7 mouse cellular contexts compared by ENCODE assay signal in genomic region chr13:3633895-3634811, GRCm38 (mm10). TPM values are rescaled to one million over a fixed set of nuclear protein-coding genes. Genes with fewer than 3 reads are reported as not detected.
DNase-seq lines count a peak whose midpoint lies in the region; ATAC-seq and TF ChIP-seq lines count a peak whose summit lies in the region.

Asb13 (plus strand) TSS chr13:3634032.

- H3K4me1 ChIP-seq in embryonic facial prominence, embryonic 12.5 days, result no peaks in the 10 kb centered on the region; the same call in 1 of the 2 replicates
- no peaks in the 10 kb centered on the region for H3K4me1 ChIP-seq in limb, embryonic 11.5 days (ENCODE audit: control insufficient read depth, insufficient read depth, low read length)
- H3K4me1 ChIP-seq in midbrain, embryonic 13.5 days (replicated peaks), result peaks cover 3% of the 10 kb centered on the region; the same call in 1 of the 2 replicates
- peaks cover 2% of the 10 kb centered on the region; the same call in 1 of the 2 replicates for H3K4me1 ChIP-seq in small intestine, adult 2 months (ENCODE audit: control insufficient read depth, insufficient read depth, insufficient read length, low read length)

- peak; percentile 13; the same call in 1 of the 2 replicates for TF ChIP-seq CTCF in small intestine, adult 2 months (IDR thresholded peaks at IDR 0.05; ENCODE audit: extremely low read depth, insufficient read length, insufficient replicate concordance, low read depth, low read length)

- DNase-seq in adrenal gland, postnatal 25 days, result peak; percentile 90
- DNase-seq in heart, adult 11 months, result peak; percentile 99
- DNase-seq in kidney, adult 18-20 months, result peak; percentile 90
- peak; percentile 86 for DNase-seq in limb, embryonic 11.5 days (ENCODE audit: low spot score)

- H3K4me3 ChIP-seq in embryonic facial prominence, embryonic 12.5 days, result peak within 1 kb of the TSS; percentile 61
- peak within 1 kb of the TSS; percentile 74 for H3K4me3 ChIP-seq in limb, embryonic 11.5 days (ENCODE audit: low read depth, low read length)
- H3K4me3 ChIP-seq in midbrain, embryonic 13.5 days (replicated peaks), result peak within 1 kb of the TSS; percentile 72
- H3K4me3 ChIP-seq in small intestine, adult 2 months (ENCODE audit: low read depth, low read length), result peak within 1 kb of the TSS; percentile 88

- H3K27ac ChIP-seq in embryonic facial prominence, embryonic 12.5 days, result no peak within 1 kb of the TSS
- H3K27ac ChIP-seq in limb, embryonic 11.5 days (replicated peaks; ENCODE audit: low read depth, low read length), result no peak within 1 kb of the TSS
- H3K27ac ChIP-seq in midbrain, embryonic 13.5 days, result peak within 1 kb of the TSS; percentile 51; the same call in 1 of the 2 replicates
- peak within 1 kb of the TSS; percentile 32; the same call in 1 of the 2 replicates for H3K27ac ChIP-seq in small intestine, adult 2 months (ENCODE audit: insufficient read depth, low read depth, low read length)

- H3K9me3 ChIP-seq in embryonic facial prominence, embryonic 12.5 days, result no peaks in the 10 kb centered on the region
- H3K9me3 ChIP-seq in limb, embryonic 11.5 days (ENCODE audit: control insufficient read depth, low read length), result no peaks in the 10 kb centered on the region
- H3K9me3 ChIP-seq in midbrain, embryonic 13.5 days, result peaks cover 4% of the 10 kb centered on the region; the same call in 1 of the 2 replicates

- TF ChIP-seq POLR2A in small intestine, adult 2 months (IDR thresholded peaks at IDR 0.05; ENCODE audit: low read depth, low read length), result peak; percentile 95

- ATAC-seq in embryonic facial prominence, embryonic 12.5 days (ENCODE audit: insufficient number of reproducible peaks, insufficient read depth, low FRiP score, low TSS enrichment), result peak; percentile 87
- peak; percentile 92 for ATAC-seq in limb, embryonic 11.5 days (ENCODE audit: insufficient number of reproducible peaks, low FRiP score, low TSS enrichment, low read depth)
- peak; percentile 96 for ATAC-seq in midbrain, embryonic 13.5 days

- peak within 1 kb of the TSS; percentile 64 for H3K4me2 ChIP-seq in embryonic facial prominence, embryonic 12.5 days (replicated peaks)
- H3K4me2 ChIP-seq in limb, embryonic 11.5 days (ENCODE audit: low read depth, severe bottlenecking), result peak within 1 kb of the TSS; percentile 58
- peak within 1 kb of the TSS; percentile 72 for H3K4me2 ChIP-seq in midbrain, embryonic 13.5 days (replicated peaks)

- no peaks in the 10 kb centered on the region for H3K27me3 ChIP-seq in embryonic facial prominence, embryonic 12.5 days
- H3K27me3 ChIP-seq in limb, embryonic 11.5 days (ENCODE audit: control insufficient read depth, insufficient read depth, low read length), result no peaks in the 10 kb centered on the region
- H3K27me3 ChIP-seq in midbrain, embryonic 13.5 days, result peaks cover 8% of the 10 kb centered on the region
- no peaks in the 10 kb centered on the region for H3K27me3 ChIP-seq in small intestine, adult 2 months (ENCODE audit: control insufficient read depth, insufficient read depth, low read length)

- H3K36me3 ChIP-seq in embryonic facial prominence, embryonic 12.5 days, result no peaks in the 10 kb centered on the region
- H3K36me3 ChIP-seq in limb, embryonic 11.5 days (ENCODE audit: control insufficient read depth, insufficient read depth, low read length), result no peaks in the 10 kb centered on the region
- H3K36me3 ChIP-seq in midbrain, embryonic 13.5 days, result no peaks in the 10 kb centered on the region
- H3K36me3 ChIP-seq in small intestine, adult 2 months (ENCODE audit: control insufficient read depth, insufficient read depth, low read length), result no peaks in the 10 kb centered on the region

- peak within 1 kb of the TSS; percentile 72 for H3K9ac ChIP-seq in embryonic facial prominence, embryonic 12.5 days
- peak within 1 kb of the TSS; percentile 72 for H3K9ac ChIP-seq in limb, embryonic 11.5 days (ENCODE audit: low read length)
- peak within 1 kb of the TSS; percentile 83 for H3K9ac ChIP-seq in midbrain, embryonic 13.5 days (replicated peaks)

- under 1% methylated on average over 47 of the region's 47 CpGs for WGBS in embryonic facial prominence, embryonic 12.5 days
- under 1% methylated on average over 47 of the region's 47 CpGs for WGBS in limb, embryonic 11.5 days
- under 1% methylated on average over 47 of the region's 47 CpGs for WGBS in midbrain, embryonic 13.5 days
- WGBS in small intestine, adult 2 months, result under 1% methylated on average over 47 of the region's 47 CpGs

RNA-seq across cellular contexts. Expression of gene Asb13, which starts in this region (rescaled TPM):
- 11.9 and 15.8 TPM in 2 replicates for total RNA-seq in adrenal gland, postnatal 25 days (2021)
- polyA plus RNA-seq in embryonic facial prominence, embryonic 12.5 days (2016; fragmentation: Nextera tagmentation; extraction: Ambion mirVana), result 11.2 and 13.2 TPM in 2 replicates
- polyA plus RNA-seq in limb, embryonic 11.5 days (2014; fragmentation: Nextera tagmentation; extraction: Ambion mirVana), result 13.2 and 14.8 TPM in 2 replicates
- polyA plus RNA-seq in midbrain, embryonic 13.5 days (2015; fragmentation: Nextera tagmentation; extraction: Ambion mirVana), result 12.6 and 16.2 TPM in 2 replicates
- 6.7 and 15.9 TPM in 2 replicates for polyA plus RNA-seq in small intestine, adult 2 months (2012; rRNA removed)

Comparison
In these comparisons a context has a peak if more than half of its experiments do, and no peak if none do; other contexts are left out.
1. H3K27ac ChIP-seq: peak in midbrain, embryonic 13.5 days (single experiment) and small intestine, adult 2 months (single experiment); none in embryonic facial prominence, embryonic 12.5 days (single experiment) and limb, embryonic 11.5 days (single experiment).
2. Peak in every context shown above with its lines, with median percentiles within 50 percentile points of each other: DNase-seq, ATAC-seq, H3K4me2 ChIP-seq, H3K4me3 ChIP-seq and H3K9ac ChIP-seq.